Mouse (Mus musculus): Measurements from ENCODE around the gene Dctn1. TPM values are rescaled to one million over a fixed set of nuclear protein-coding genes. Genes with fewer than 3 reads are reported as not detected.
A peak's percentile ranks its signal among the peaks of the same experiment; 100 is the strongest.

Gene Dctn1
- polyA plus RNA-seq, 1 experiment from 2014 or later: 65.9 TPM

DNA sequence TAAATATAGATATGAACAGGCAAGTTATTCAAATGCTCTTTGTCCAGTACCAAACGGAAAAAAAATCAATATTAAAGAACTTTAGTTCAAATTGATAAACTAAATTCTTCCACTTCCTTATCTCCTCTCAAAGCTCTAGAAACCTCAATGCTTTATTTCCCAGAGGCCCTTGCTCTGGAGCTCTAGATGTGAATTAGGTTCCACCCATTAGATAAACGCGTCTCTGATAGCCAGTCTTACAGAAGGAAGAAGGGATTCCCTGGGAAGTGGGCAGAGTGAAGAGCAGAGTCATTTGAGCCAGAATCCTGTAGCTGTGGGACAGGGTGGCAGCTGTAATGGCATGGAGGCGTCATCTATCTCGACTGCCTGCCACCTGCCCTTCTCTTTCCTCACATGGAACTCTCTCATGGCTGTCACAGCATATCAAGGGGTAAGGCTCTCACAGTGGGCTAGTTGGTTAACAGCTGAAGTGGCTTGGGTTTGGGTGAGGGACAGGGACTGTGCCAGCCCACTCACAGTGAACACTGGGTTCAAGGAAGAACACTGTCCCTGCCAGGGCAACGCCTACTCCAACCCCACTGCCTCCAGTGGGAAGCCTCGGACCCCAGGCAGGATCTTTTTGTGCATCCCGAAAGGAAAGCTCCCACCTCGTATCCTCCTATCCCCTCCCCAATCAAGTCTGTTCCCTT, 41.8 kb downstream of the Dctn1 start:
- Histone ChIP-seq H3K4me2 (no peak overlapping the region), H3K9me3 (no peaks in the 10 kb centered on the region), H3K9ac (no peak overlapping the region), H3K4me3 (no peak overlapping the region), H3K27ac (replicated peaks) (no peak overlapping the region), H3K36me3 (no peaks in the 10 kb centered on the region), H3K27me3 (replicated peaks) (no peaks in the 10 kb centered on the region), H3K4me1 (peaks cover 20% of the 10 kb centered on the region)
- ATAC-seq (ENCODE audit: extremely low read depth, insufficient number of reproducible peaks, low FRiP score, low TSS enrichment): no peak
- 49% methylated on average over 9 of the region's 9 CpGs for WGBS

DNA sequence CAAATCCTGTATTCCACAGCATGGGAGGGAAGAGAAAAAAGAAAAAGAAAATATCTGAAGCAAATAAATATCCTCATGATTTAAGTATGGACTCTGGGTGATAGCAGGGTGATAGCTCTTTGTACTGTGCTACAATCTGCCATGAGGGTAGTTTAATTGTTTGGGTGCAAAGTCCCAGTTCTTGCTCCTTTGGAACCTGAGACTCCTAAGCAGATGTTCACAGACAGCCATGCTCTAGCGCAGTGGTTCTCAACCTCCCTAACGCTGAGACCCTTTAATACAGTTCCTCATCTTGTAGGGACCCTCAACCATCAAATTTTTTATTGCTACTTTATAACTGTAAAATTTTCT, 42.3 kb downstream of the Dctn1 start:
- Histone ChIP-seq H3K36me3 (no peaks in the 10 kb centered on the region), H3K9me3 (no peaks in the 10 kb centered on the region), H3K9ac (no peak overlapping the region), H3K4me3 (no peak overlapping the region), H3K4me1 (peaks cover 20% of the 10 kb centered on the region), H3K4me2 (no peak overlapping the region), H3K27ac (replicated peaks) (no peak overlapping the region), H3K27me3 (replicated peaks) (no peaks in the 10 kb centered on the region)
- WGBS: 67% methylated on average over 2 of the region's 2 CpGs
- ATAC-seq (ENCODE audit: extremely low read depth, insufficient number of reproducible peaks, low FRiP score, low TSS enrichment): no peak

DNA sequence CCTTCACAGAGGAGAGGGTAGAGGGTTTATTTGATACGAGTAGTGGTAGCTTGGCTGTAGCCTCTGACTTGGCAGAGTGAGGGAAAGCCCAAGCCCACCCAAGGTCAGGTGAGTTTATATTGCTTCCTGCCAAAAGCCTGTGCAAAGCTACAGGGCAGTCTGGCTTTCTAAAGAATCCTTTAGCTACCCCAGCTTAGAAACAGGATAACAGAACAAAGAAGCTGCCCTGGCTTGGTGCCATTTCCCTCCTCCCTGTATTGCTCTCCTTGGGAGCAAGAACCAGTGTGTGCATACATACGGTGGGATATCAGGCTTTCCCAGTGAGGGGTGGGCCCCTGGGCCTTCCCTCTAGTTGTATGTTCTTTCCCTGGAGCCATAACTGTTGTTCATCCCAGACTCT, 44.8 kb downstream of the Dctn1 start:
- Histone ChIP-seq H3K36me3 (no peaks in the 10 kb centered on the region), H3K27ac (replicated peaks) (no peak overlapping the region), H3K27me3 (replicated peaks) (no peaks in the 10 kb centered on the region), H3K4me3 (no peak overlapping the region), H3K4me2 (no peak overlapping the region), H3K4me1 (peaks cover 20% of the 10 kb centered on the region), H3K9me3 (no peaks in the 10 kb centered on the region), H3K9ac (no peak overlapping the region)
- WGBS: 30% methylated on average over 2 of the region's 2 CpGs
- no peak for ATAC-seq (ENCODE audit: extremely low read depth, insufficient number of reproducible peaks, low FRiP score, low TSS enrichment)

DNA sequence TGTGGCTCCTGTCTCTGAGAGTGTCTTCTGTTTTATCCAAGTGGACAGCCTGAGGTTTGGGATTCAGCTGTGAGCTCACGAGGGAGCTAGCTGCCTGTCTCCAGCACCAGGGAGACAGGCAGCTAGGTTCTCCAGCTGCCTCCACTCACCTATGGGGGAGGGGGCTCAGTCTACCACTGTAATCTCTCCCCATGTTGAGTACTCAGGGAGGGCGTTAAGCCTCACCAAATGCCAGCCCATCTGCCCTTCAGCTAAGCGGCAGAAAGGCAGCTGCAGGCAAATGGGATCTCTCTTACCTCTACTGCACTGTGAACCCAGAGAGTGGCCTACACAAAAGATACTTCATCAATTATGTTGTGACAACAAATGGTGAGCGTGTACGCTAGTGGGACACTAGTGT, 45.8 kb downstream of the Dctn1 start:
- no peak overlapping the region for H3K9ac ChIP-seq
- no peaks in the 10 kb centered on the region for H3K36me3 ChIP-seq
- H3K9me3 ChIP-seq: no peaks in the 10 kb centered on the region
- 20% methylated on average over 5 of the region's 5 CpGs for WGBS
- no peaks in the 10 kb centered on the region for H3K27me3 ChIP-seq (replicated peaks)
- ATAC-seq (ENCODE audit: extremely low read depth, insufficient number of reproducible peaks, low FRiP score, low TSS enrichment): no peak
- no peak overlapping the region for H3K4me2 ChIP-seq
- H3K4me3 ChIP-seq: no peak overlapping the region
- H3K4me1 ChIP-seq: peaks cover 20% of the 10 kb centered on the region
- H3K27ac ChIP-seq (replicated peaks): no peak overlapping the region

DNA sequence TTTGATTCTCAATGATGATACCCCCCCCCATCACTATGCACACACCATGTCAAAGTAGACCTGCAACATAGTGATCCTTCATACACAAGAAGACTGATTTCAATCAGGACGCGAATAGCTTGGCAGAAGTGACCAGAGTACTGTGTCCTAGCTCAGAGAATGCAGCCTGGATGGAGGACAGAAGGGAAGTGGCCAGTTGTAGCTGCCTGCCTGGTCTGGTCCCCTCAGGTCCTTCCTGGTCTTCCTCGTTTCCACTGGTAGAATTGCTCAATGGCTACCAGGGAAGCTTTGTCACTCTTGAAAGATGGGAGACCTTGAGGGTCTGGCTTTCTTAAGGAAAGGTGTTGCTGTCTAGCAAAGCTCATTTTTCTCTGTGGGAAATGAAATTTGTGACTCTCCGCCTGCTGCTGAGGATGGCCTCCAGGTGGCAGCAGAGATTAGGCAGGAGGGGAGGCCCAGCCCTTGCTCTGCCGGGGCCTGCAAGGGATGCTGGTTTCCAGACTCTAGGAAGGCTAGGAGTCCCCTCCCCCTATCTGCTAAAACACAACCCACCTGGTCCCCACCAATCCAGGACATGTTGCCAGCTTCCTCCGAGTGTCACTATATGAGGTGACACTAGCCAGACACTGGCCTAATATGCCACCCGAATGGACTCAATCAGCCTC, 49.4 kb downstream of the Dctn1 start:
- no peak overlapping the region for H3K27ac ChIP-seq (replicated peaks)
- no peak overlapping the region for H3K4me2 ChIP-seq
- no peaks in the 10 kb centered on the region for H3K9me3 ChIP-seq
- 0 out of 2 replicates have a peak overlapping the region, but pooled peaks have one; percentile 47 for H3K9ac ChIP-seq
- no peaks in the 10 kb centered on the region for H3K36me3 ChIP-seq
- ATAC-seq (ENCODE audit: extremely low read depth, insufficient number of reproducible peaks, low FRiP score, low TSS enrichment): no peak; the same call in 1 of the 2 replicates
- 9% methylated on average over 7 of the region's 7 CpGs for WGBS
- H3K4me1 ChIP-seq: peaks cover 13% of the 10 kb centered on the region
- no peaks in the 10 kb centered on the region for H3K27me3 ChIP-seq (replicated peaks)
- no peak overlapping the region for H3K4me3 ChIP-seq

DNA sequence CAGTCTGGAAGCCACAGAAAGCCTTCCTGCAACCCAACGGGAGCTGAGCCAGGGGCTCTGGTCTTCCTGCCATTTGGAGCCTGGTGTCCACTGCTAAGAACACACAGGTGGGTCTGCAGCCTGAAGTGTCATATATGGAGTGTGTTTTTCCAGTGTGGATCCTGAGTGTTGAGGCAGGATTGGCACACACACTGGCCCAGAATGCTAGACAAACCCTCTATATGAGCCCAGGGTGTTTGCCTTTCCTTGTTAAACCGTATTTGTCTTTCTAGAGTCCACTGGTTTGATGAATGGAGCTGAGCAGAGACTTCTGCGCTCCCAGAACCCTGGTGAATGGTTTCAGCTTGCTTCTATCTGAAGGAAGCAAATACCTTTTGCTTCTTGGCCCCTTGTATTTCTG, 54.1 kb downstream of the Dctn1 start, which contains the start of gene Slc4a5:
TSS of gene Slc4a5 (plus strand) at position 15 of the 400 bp plus-strand sequence.
- no peak within 1 kb of the TSS for H3K9ac ChIP-seq
- no peak for ATAC-seq (ENCODE audit: extremely low read depth, insufficient number of reproducible peaks, low FRiP score, low TSS enrichment)
- H3K36me3 ChIP-seq: no peaks in the 10 kb centered on the region
- H3K27me3 ChIP-seq (replicated peaks): no peaks in the 10 kb centered on the region
- 68% methylated on average over 3 of the region's 3 CpGs for WGBS
- no peak within 1 kb of the TSS for H3K27ac ChIP-seq (replicated peaks)
- no peaks in the 10 kb centered on the region for H3K9me3 ChIP-seq
- H3K4me2 ChIP-seq: no peak within 1 kb of the TSS
- H3K4me1 ChIP-seq: no peaks in the 10 kb centered on the region; the same call in 1 of the 2 replicates
- H3K4me3 ChIP-seq: no peak within 1 kb of the TSS

DNA sequence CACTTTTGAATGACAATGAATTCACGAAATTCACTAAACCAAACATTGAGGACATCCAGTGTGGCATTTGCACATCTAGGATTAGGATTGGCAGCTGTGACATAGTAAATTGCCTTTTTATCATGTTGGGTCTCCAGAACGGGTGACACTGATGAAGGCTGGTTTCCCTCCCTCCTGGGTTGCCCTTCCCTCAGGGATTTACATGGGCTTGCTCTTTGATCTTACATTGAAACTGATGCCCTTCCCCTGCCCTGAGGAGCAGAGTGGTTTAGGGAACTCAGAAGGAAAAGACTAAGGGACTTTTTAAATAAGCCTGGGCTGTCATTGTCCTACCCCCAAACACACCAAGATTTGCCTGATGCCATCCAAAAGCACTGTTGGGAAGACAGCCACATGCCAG, 65.8 kb downstream of the Dctn1 start:
- Histone ChIP-seq H3K9me3 (no peaks in the 10 kb centered on the region), H3K4me1 (peaks cover 14% of the 10 kb centered on the region), H3K9ac (no peak overlapping the region), H3K4me2 (no peak overlapping the region), H3K4me3 (no peak overlapping the region), H3K36me3 (no peaks in the 10 kb centered on the region), H3K27me3 (replicated peaks) (peaks cover 21% of the 10 kb centered on the region), H3K27ac (replicated peaks) (no peak overlapping the region)
- WGBS: 36% methylated on average over 2 of the region's 2 CpGs
- no peak for ATAC-seq (ENCODE audit: extremely low read depth, insufficient number of reproducible peaks, low FRiP score, low TSS enrichment)

DNA sequence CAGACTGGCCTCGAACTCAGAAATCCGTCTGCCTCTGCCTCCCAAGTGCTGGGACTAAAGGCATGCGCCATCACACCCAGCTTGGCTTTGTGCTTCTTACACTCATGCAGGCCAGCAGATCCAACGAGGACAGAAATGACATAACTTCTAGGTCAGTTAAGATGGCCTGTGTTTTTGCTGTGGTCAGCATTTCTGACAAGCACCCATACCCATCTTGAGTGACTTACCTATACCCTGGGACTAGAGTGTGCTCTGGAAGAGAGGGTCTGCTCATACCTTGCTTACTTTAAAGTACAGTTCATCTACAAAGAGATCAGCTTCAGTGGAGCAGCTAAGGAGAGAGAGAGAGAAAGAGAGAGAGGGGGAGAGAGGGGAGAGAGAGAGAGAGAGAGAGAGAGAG, 67.6 kb downstream of the Dctn1 start:
- no peak overlapping the region for H3K4me2 ChIP-seq
- WGBS: 85% methylated on average over 4 of the region's 4 CpGs
- no peak for ATAC-seq (ENCODE audit: extremely low read depth, insufficient number of reproducible peaks, low FRiP score, low TSS enrichment)
- no peaks in the 10 kb centered on the region for H3K36me3 ChIP-seq
- 0 out of 2 replicates have a peak overlapping the region, but pooled peaks have one; percentile 33 for H3K27ac ChIP-seq (replicated peaks)
- H3K4me3 ChIP-seq: no peak overlapping the region
- H3K27me3 ChIP-seq (replicated peaks): peaks cover 39% of the 10 kb centered on the region
- no peaks in the 10 kb centered on the region for H3K9me3 ChIP-seq
- no peak overlapping the region for H3K9ac ChIP-seq
- H3K4me1 ChIP-seq: peaks cover 26% of the 10 kb centered on the region

DNA sequence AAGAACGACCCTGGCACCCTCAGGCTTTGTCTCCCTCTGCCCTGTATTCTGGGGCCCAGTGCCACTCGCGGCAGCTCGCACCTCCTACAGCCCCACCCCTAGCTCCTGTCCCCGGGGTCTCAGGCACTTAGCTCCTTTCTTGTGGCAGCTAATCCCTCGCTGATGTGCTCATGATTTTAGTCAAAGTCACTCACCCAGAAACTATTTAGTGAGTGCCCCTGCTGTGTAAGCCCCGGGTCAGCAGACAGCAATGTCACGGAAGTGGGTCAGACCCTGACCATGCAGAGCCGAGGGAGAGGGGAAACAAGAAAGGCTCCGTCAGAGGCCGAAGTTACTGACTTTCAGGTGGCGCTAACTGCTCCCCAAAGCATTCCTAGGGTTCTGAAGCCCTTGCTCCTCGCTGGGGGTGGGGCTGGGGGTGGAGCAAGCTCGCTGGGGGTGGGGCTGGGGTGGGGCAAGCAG, 68.6 kb downstream of the Dctn1 start:
- Histone ChIP-seq H3K4me1 (peaks cover 26% of the 10 kb centered on the region), H3K9me3 (no peaks in the 10 kb centered on the region), H3K9ac (peak overlapping the region; percentile 69), H3K4me3 (peak overlapping the region; percentile 25), H3K4me2 (peak overlapping the region; percentile 58), H3K27ac (replicated peaks) (peak overlapping the region; percentile 33; the same call in 1 of the 2 replicates), H3K36me3 (no peaks in the 10 kb centered on the region), H3K27me3 (replicated peaks) (peaks cover 49% of the 10 kb centered on the region)
- WGBS: 3% methylated on average over 14 of the region's 14 CpGs
- no peak for ATAC-seq (ENCODE audit: extremely low read depth, insufficient number of reproducible peaks, low FRiP score, low TSS enrichment)

DNA sequence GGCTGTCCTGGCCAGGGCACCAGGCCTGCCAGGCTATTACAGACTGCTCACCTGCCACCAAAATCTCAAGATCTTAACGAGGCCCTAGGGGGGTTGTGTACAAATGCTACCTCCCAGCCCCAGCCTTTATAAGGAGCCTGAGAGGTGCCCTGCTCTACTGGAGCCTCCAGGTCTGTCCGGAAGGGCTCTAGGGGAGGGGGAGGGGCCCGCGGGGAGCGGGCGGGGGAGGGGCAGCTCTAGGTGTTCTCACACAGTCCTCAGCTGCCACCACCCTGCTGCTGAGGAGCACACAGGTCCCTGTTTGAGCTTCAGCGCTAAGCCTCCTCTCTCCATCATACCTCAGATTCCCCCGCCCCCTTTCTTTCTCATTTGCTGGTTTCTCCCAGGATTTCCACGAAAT, 71.4 kb downstream of the Dctn1 start:
- H3K27ac ChIP-seq (replicated peaks): no peak overlapping the region
- no peak for ATAC-seq (ENCODE audit: extremely low read depth, insufficient number of reproducible peaks, low FRiP score, low TSS enrichment)
- peaks cover 35% of the 10 kb centered on the region for H3K4me1 ChIP-seq

DNA sequence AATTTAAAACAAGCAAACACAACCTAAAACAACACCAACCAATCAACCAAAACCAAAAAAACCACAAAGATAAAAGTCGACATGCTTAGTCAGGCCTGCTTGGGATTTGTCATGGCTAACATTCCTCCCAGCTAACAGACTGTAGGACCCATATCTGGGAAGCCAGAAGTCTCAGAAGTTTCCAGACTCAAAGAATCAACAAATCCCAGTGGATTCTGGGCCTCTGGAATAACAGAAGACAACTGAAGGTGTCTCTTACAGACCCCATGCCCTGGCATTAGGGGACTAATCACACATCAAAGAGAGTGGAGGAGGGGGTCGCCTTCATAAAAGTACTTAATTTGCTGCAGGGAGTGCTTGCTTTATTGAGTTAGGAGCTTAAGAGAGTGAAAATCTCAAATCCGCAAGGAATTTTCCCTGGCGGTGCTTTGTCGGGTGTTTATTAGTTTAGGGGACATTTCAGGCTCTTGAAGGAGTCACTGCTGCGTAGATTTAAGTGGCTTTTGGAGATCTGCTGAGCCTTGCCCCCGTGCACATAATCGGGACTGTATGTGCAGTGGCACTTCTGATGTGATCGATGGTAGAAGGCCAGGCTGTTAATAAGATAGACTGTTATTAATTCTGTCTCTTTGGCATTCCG, 78.8 kb downstream of the Dctn1 start:
- no peaks in the 10 kb centered on the region for H3K36me3 ChIP-seq
- no peak overlapping the region for H3K4me2 ChIP-seq
- H3K9me3 ChIP-seq: no peaks in the 10 kb centered on the region
- ATAC-seq (ENCODE audit: extremely low read depth, insufficient number of reproducible peaks, low FRiP score, low TSS enrichment): no peak
- peaks cover 19% of the 10 kb centered on the region for H3K27me3 ChIP-seq (replicated peaks)
- peaks cover 27% of the 10 kb centered on the region for H3K4me1 ChIP-seq
- H3K4me3 ChIP-seq: no peak overlapping the region
- WGBS: 52% methylated on average over 10 of the region's 10 CpGs
- H3K9ac ChIP-seq: no peak overlapping the region
- peak overlapping the region; percentile 58; the same call in 1 of the 2 replicates for H3K27ac ChIP-seq (replicated peaks)

More for the DNA sequence above, 71.4 kb downstream of the Dctn1 start:
- Histone ChIP-seq H3K27me3 (replicated peaks) (peaks cover 70% of the 10 kb centered on the region), H3K9ac (0 out of 2 replicates have a peak overlapping the region, but pooled peaks have one; percentile 25), H3K4me2 (peak overlapping the region; percentile 52), H3K9me3 (no peaks in the 10 kb centered on the region), H3K4me3 (peak overlapping the region; percentile 13), H3K36me3 (no peaks in the 10 kb centered on the region)
- WGBS: 1% methylated on average over 9 of the region's 9 CpGs
